Mouse (Mus musculus): ENCODE data around the gene 1810037I17Rik.

DNA sequence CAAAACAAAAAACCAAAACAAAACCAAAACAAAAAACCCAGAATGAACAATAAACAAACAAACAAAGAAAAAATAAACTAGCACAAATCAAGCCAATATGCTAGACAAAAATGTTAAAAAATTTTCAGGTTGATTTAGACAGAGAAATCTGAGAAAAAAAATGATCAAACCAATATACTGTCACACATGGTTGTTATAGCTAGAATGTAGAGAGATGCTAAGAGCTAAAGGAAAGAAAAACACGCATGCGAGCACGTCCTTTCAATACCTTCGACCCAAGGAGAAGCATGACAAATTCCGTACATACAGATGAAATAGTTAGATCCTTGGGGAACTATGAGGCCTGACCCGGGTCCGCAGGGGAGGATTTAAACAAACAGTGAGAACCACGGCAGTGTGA, 4.7 kb upstream of the 1810037I17Rik start, which contains the start of gene Gm10959:
- TF ChIP-seq CTCF (IDR thresholded peaks at IDR 0.05; ENCODE audit: low read depth, low read length) (no peak), POLR2A (IDR thresholded peaks at IDR 0.05; ENCODE audit: insufficient read depth, low read length) (no peak), EP300 (IDR thresholded peaks at IDR 0.05; ENCODE audit: insufficient read depth, low read depth, low read length) (no peak)

Data from ES-Bruce4 (cell line).